Mouse (Mus musculus) ES-Bruce4 (cell line): ENCODE measurements around the gene Cnga4. TPM values are rescaled to one million over a fixed set of nuclear protein-coding genes. Genes with fewer than 3 reads are reported as not detected.

Experiments used
- H3K27ac ChIP-seq: 2 replicates; pipeline ENCODE4 v1.5.1; 2012; ENCODE audit warnings: low read length, inconsistent platforms; ENCODE audit not compliant: insufficient read depth
- H3K27me3 ChIP-seq: 2 replicates; pipeline ENCODE4 v1.6.1; 2012; ENCODE audit warnings: mild to moderate bottlenecking, low read length, inconsistent platforms; ENCODE audit not compliant: control insufficient read depth, poor library complexity, insufficient read depth, severe bottlenecking
- H3K36me3 ChIP-seq: 2 replicates; pipeline ENCODE4 v1.6.1; 2012; ENCODE audit warnings: inconsistent platforms, mild to moderate bottlenecking, low read length, moderate library complexity; ENCODE audit not compliant: control insufficient read depth, poor library complexity, insufficient read depth, severe bottlenecking
- H3K4me1 ChIP-seq: one replicate; pipeline ENCODE4 v1.8.1; 2011; ENCODE audit warnings: low read length; ENCODE audit not compliant: control insufficient read depth, insufficient read depth
- H3K4me3 ChIP-seq: 2 replicates; pipeline ENCODE4 v1.5.1; 2011; ENCODE audit warnings: low read depth, mild to moderate bottlenecking, low read length
- H3K9ac ChIP-seq: 2 replicates; pipeline ENCODE4 v1.6.1; 2012; ENCODE audit warnings: low read depth, mild to moderate bottlenecking, inconsistent platforms; ENCODE audit not compliant: poor library complexity, severe bottlenecking
- H3K9me3 ChIP-seq: replicated peaks from 2 replicates; pipeline ENCODE4 v1.6.1; 2012; ENCODE audit warnings: mild to moderate bottlenecking, low read length, inconsistent platforms; ENCODE audit not compliant: control insufficient read depth, poor library complexity, insufficient read depth, severe bottlenecking
- CTCF ChIP-seq: IDR thresholded peaks from one replicate; pipeline ENCODE4 v1.8.1; 2011; ENCODE audit warnings: low read depth, low read length
- EP300 ChIP-seq: IDR thresholded peaks from 2 replicates; pipeline ENCODE4 v1.6.1; 2011; ENCODE audit warnings: low read depth, low read length; ENCODE audit not compliant: insufficient read depth
- POLR2A ChIP-seq: IDR thresholded peaks from one replicate; pipeline ENCODE4 v1.8.1; 2011; ENCODE audit warnings: low read length; ENCODE audit not compliant: insufficient read depth
- polyA plus RNA-seq: library from polyadenylated mRNA; stranded (reverse); fragments of >200 nt; gene quantifications from 2 replicates; pipeline ENCODE4 v1.2.4, GENCODE M21; 2011; ENCODE audit warnings: low read depth; ENCODE audit not compliant: missing spikeins, insufficient read depth, insufficient read length

The Cnga4 gene
- polyA plus RNA-seq, 1 experiment, result not detected

GRCm38 (mm10) chr7:105372912-105373311 is 31.5 kb upstream of the Cnga4 start:
- H3K9me3 ChIP-seq, result no peaks in the 10 kb centered on the region
- no peak overlapping the region for H3K27ac ChIP-seq
- no peaks in the 10 kb centered on the region for H3K4me1 ChIP-seq
- TF ChIP-seq POLR2A (no peak), CTCF (no peak), EP300 (no peak)
- peaks cover 2% of the 10 kb centered on the region; the same call in 1 of the 2 replicates for H3K36me3 ChIP-seq
- no peak overlapping the region for H3K4me3 ChIP-seq
- no peaks in the 10 kb centered on the region for H3K27me3 ChIP-seq
- H3K9ac ChIP-seq, result no peak overlapping the region

GRCm38 (mm10) chr7:105373509-105373908 is 30.9 kb upstream of the Cnga4 start:
- H3K9ac ChIP-seq, result no peak overlapping the region
- H3K36me3 ChIP-seq, result peaks cover 3% of the 10 kb centered on the region
- TF ChIP-seq CTCF, result no peak
- TF ChIP-seq EP300, result no peak
- TF ChIP-seq POLR2A, result no peak
- H3K9me3 ChIP-seq, result no peaks in the 10 kb centered on the region
- H3K4me1 ChIP-seq, result no peaks in the 10 kb centered on the region
- H3K27me3 ChIP-seq, result no peaks in the 10 kb centered on the region
- no peak overlapping the region for H3K27ac ChIP-seq
- H3K4me3 ChIP-seq, result no peak overlapping the region

- no peak for TF ChIP-seq EP300
- no peak for TF ChIP-seq CTCF
- TF ChIP-seq POLR2A, result no peak
- Histone ChIP-seq H3K27me3 (no peaks in the 10 kb centered on the region), H3K27ac (no peak overlapping the region), H3K36me3 (peaks cover 7% of the 10 kb centered on the region), H3K9me3 (no peaks in the 10 kb centered on the region), H3K4me3 (no peak overlapping the region), H3K9ac (no peak overlapping the region), H3K4me1 (no peaks in the 10 kb centered on the region)
These were observed 30.4 kb upstream of the Cnga4 start for GRCm38 (mm10) chr7:105373976-105374375.

GRCm38 (mm10) chr7:105374866-105375265 is 29.5 kb upstream of the Cnga4 start, which contains the start of gene Gm5901:
Gene Gm5901, plus strand, starts transcription at chr7:105375038.
- no peaks in the 10 kb centered on the region for H3K27me3 ChIP-seq
- H3K36me3 ChIP-seq, result peaks cover 13% of the 10 kb centered on the region
- no peaks in the 10 kb centered on the region for H3K4me1 ChIP-seq
- no peak within 1 kb of the TSS for H3K9ac ChIP-seq
- no peak within 1 kb of the TSS for H3K4me3 ChIP-seq
- H3K27ac ChIP-seq, result no peak within 1 kb of the TSS
- H3K9me3 ChIP-seq, result no peaks in the 10 kb centered on the region
- no peak for TF ChIP-seq POLR2A
- TF ChIP-seq EP300, result no peak
- TF ChIP-seq CTCF, result no peak

- no peak overlapping the region for H3K4me3 ChIP-seq
- no peaks in the 10 kb centered on the region for H3K27me3 ChIP-seq
- H3K27ac ChIP-seq, result no peak overlapping the region
- H3K4me1 ChIP-seq, result no peaks in the 10 kb centered on the region
- no peak overlapping the region for H3K9ac ChIP-seq
- H3K36me3 ChIP-seq, result peaks cover 46% of the 10 kb centered on the region
- no peaks in the 10 kb centered on the region for H3K9me3 ChIP-seq
- TF ChIP-seq CTCF (no peak), POLR2A (no peak), EP300 (no peak)
These were observed 24.0 kb upstream of the Cnga4 start for GRCm38 (mm10) chr7:105380329-105380728.

GRCm38 (mm10) chr7:105387696-105388095 is 16.7 kb upstream of the Cnga4 start:
- H3K27me3 ChIP-seq, result no peaks in the 10 kb centered on the region
- no peak overlapping the region for H3K4me3 ChIP-seq
- H3K27ac ChIP-seq, result no peak overlapping the region
- H3K36me3 ChIP-seq, result peaks cover 45% of the 10 kb centered on the region
- no peaks in the 10 kb centered on the region for H3K4me1 ChIP-seq
- H3K9ac ChIP-seq, result no peak overlapping the region
- no peak for TF ChIP-seq CTCF
- TF ChIP-seq EP300, result no peak
- no peak for TF ChIP-seq POLR2A
- H3K9me3 ChIP-seq, result no peaks in the 10 kb centered on the region
